ENCODE assay signal across 8 mouse cellular contexts in the genomic region with DNA sequence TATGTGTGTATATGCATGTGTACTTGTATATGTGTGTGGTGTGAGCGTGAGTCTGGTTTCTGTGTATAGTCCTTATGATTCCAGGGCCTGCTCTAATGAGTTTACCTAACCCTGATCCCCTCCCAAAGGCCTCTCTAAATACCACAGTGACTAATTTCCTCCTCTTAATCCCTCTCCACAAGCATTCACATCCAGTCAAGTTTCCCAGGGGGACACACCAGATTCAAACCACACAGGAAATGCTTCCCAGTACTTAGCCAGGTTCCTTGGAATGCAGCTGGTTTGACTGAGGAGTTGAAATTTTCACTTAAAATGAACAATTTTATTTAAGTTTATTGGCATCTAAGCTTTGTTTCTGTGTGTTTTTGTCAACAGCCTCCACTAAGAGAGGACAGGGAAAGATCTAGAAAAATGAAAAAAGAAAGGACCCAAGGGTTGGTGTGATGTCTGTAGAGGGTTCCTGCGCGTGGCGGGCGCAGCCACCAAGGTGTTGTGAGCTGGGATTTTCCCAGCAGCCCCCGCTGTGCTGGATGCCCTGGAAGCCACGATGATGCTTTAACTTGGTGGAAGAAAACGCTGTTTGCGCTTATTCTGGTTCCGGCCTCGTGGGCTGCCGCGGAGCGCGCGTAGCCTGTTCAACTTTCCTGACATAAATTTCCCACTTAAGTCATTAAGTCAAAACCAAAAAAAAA. TPM values are rescaled to one million over a fixed set of nuclear protein-coding genes. Genes with fewer than 3 reads are reported as not detected.
DNase-seq lines count a peak whose midpoint lies in the region; ATAC-seq and TF ChIP-seq lines count a peak whose summit lies in the region.

No protein-coding gene starts in this region.

- ATAC-seq in kidney, embryonic 16.5 days (ENCODE audit: low FRiP score, low TSS enrichment): no peak
- peak; percentile 35 for ATAC-seq in forebrain, postnatal 0 days
- no peak for ATAC-seq in liver, embryonic 14.5 days (ENCODE audit: insufficient read depth)

- no peak for TF ChIP-seq EP300 in liver, embryonic 14.5 days (IDR thresholded peaks at IDR 0.05; ENCODE audit: low read depth)

- peaks cover 14% of the 10 kb centered on the region for H3K4me1 ChIP-seq in kidney, embryonic 16.5 days (ENCODE audit: insufficient read depth, low read length)
- no peaks in the 10 kb centered on the region for H3K4me1 ChIP-seq in forebrain, postnatal 0 days (ENCODE audit: insufficient read depth)
- H3K4me1 ChIP-seq in liver, embryonic 14.5 days (replicated peaks; ENCODE audit: control insufficient read depth in 2 of 2, insufficient read depth in 2 of 2, low read length in 1 of 2): peaks cover 4% of the 10 kb centered on the region in 2 experiments; a peak in 3 of 4 replicates

- no peak for TF ChIP-seq CTCF in forebrain, postnatal 0 days (IDR thresholded peaks at IDR 0.05; ENCODE audit: low read depth)
- TF ChIP-seq CTCF in liver, embryonic 14.5 days (IDR thresholded peaks at IDR 0.05; ENCODE audit: low read depth): no peak

- H3K27ac ChIP-seq in kidney, embryonic 16.5 days (ENCODE audit: low read length): no peak overlapping the region
- H3K27ac ChIP-seq in forebrain, postnatal 0 days (ENCODE audit: low read depth, low read length): no peak overlapping the region
- no peak overlapping the region for H3K27ac ChIP-seq in liver, embryonic 14.5 days

- H3K27me3 ChIP-seq in kidney, embryonic 16.5 days (ENCODE audit: insufficient read depth, low read length): no peaks in the 10 kb centered on the region
- no peaks in the 10 kb centered on the region for H3K27me3 ChIP-seq in forebrain, postnatal 0 days (ENCODE audit: insufficient read depth, low read length)
- peaks cover 3% of the 10 kb centered on the region for H3K27me3 ChIP-seq in liver, embryonic 14.5 days (ENCODE audit: control insufficient read depth, insufficient read depth, low read length)

- peak overlapping the region; percentile 45 for H3K4me3 ChIP-seq in kidney, embryonic 16.5 days (ENCODE audit: low read length)
- H3K4me3 ChIP-seq in forebrain, postnatal 0 days (ENCODE audit: low read depth, low read length): peak overlapping the region; percentile 43
- peak overlapping the region; percentile 41 to 46; a peak in 3 of 4 replicates for H3K4me3 ChIP-seq in liver, embryonic 14.5 days (ENCODE audit: insufficient read depth in 1 of 2, low read depth in 2 of 2, low read length in 2 of 2)

- no peaks in the 10 kb centered on the region for H3K9me3 ChIP-seq in kidney, embryonic 16.5 days (ENCODE audit: low read length)
- no peaks in the 10 kb centered on the region for H3K9me3 ChIP-seq in forebrain, postnatal 0 days (ENCODE audit: low read length)
- H3K9me3 ChIP-seq in liver, embryonic 14.5 days (ENCODE audit: control insufficient read depth, low read length): no peaks in the 10 kb centered on the region

- no peak for DNase-seq in kidney, postnatal 14 days
- DNase-seq in NIH3T3 (ENCODE audit: low read depth): peak; percentile 58
- DNase-seq in forebrain, postnatal 0 days: no peak
- DNase-seq in liver, embryonic 14.5 days (ENCODE audit: low read depth in 3 of 3, low spot score in 3 of 3): no peak
- DNase-seq in ovary, postnatal 14 days (ENCODE audit: low spot score): no peak
- no peak for DNase-seq in frontal cortex, postnatal 36 days (ENCODE audit: low spot score in 2 of 2)
- no peak for DNase-seq in kidney, adult 9 months

- H3K4me2 ChIP-seq in kidney, embryonic 16.5 days (replicated peaks; ENCODE audit: low read depth, low read length): peak overlapping the region; percentile 81
- peak overlapping the region; percentile 80 for H3K4me2 ChIP-seq in forebrain, postnatal 0 days (ENCODE audit: low read depth)
- H3K4me2 ChIP-seq in liver, embryonic 14.5 days (ENCODE audit: low read depth): peak overlapping the region; percentile 73

- H3K9ac ChIP-seq in kidney, embryonic 16.5 days (replicated peaks; ENCODE audit: low read length): peak overlapping the region; percentile 62
- peak overlapping the region; percentile 42 for H3K9ac ChIP-seq in forebrain, postnatal 0 days
- peak overlapping the region; percentile 24 for H3K9ac ChIP-seq in liver, embryonic 14.5 days (replicated peaks)

- 8% methylated on average over 16 of the region's 16 CpGs for WGBS in kidney, embryonic 16.5 days
- 4% methylated on average over 16 of the region's 16 CpGs for WGBS in forebrain, postnatal 0 days
- WGBS in liver, embryonic 14.5 days (ENCODE audit: insufficient replicate concordance): 12% methylated on average over 16 of the region's 16 CpGs

- no peaks in the 10 kb centered on the region for H3K36me3 ChIP-seq in kidney, embryonic 16.5 days (ENCODE audit: insufficient read depth, low read length)
- no peaks in the 10 kb centered on the region; the same call in 1 of the 2 replicates for H3K36me3 ChIP-seq in forebrain, postnatal 0 days (ENCODE audit: insufficient read depth)
- no peaks in the 10 kb centered on the region for H3K36me3 ChIP-seq in liver, embryonic 14.5 days (replicated peaks; ENCODE audit: control insufficient read depth, insufficient read depth, low read depth)

RNA-seq across cellular contexts. Expression of a gene that starts 22.5 kb away (rescaled TPM):
- polyA plus RNA-seq in kidney, embryonic 16.5 days (2015; fragmentation: Nextera tagmentation; extraction: Ambion mirVana): 0.34 and 0.35 TPM in 2 replicates
- total RNA-seq in forebrain, postnatal 0 days (2014; rRNA removed): 0.95 and 1.2 TPM in 2 replicates
- 0.21 and 0.23 TPM in 2 replicates for polyA plus RNA-seq in forebrain, postnatal 0 days (2015; fragmentation: Nextera tagmentation; extraction: Ambion mirVana)
- 1.0 and 1.2 TPM in 2 replicates for polyA plus RNA-seq in liver, embryonic 14.5 days (2012; rRNA removed)
- polyA plus RNA-seq in liver, embryonic 14.5 days (2014; fragmentation: Nextera tagmentation; extraction: Ambion mirVana): 0.38 and 0.48 TPM in 2 replicates

RNA-seq across cellular contexts. Expression of a gene that starts 28.9 kb away (rescaled TPM):
- 11.5 and 13.1 TPM in 2 replicates for polyA plus RNA-seq in kidney, embryonic 16.5 days (2015; fragmentation: Nextera tagmentation; extraction: Ambion mirVana)
- total RNA-seq in forebrain, postnatal 0 days (2014; rRNA removed): 6.0 and 6.9 TPM in 2 replicates
- polyA plus RNA-seq in forebrain, postnatal 0 days (2015; fragmentation: Nextera tagmentation; extraction: Ambion mirVana): 3.3 and 4.1 TPM in 2 replicates
- 1.9 and 2.8 TPM in 2 replicates for polyA plus RNA-seq in liver, embryonic 14.5 days (2012; rRNA removed)
- polyA plus RNA-seq in liver, embryonic 14.5 days (2014; fragmentation: Nextera tagmentation; extraction: Ambion mirVana): 1.9 and 2.4 TPM in 2 replicates
